Mouse (Mus musculus) ZHBTc4 (cell line): ENCODE measurements around the gene Ugcg.

ENCODE experiments used
- DNase-seq: peaks from one replicate; pipeline ENCODE4 v3.0.0-alpha.2; 2011; ENCODE audit warnings: low read depth, low spot score

Ugcg gene

GRCm38 (mm10) chr4:59189546-59190237 is 635 bp downstream of the Ugcg start:
- DNase-seq = peak; percentile 39

- no peak for DNase-seq
These were observed 1.8 kb downstream of the Ugcg start for GRCm38 (mm10) chr4:59190650-59191424.

GRCm38 (mm10) chr4:59194731-59195496 is 5.9 kb downstream of the Ugcg start:
- DNase-seq = no peak

- DNase-seq = no peak
These were observed 7.5 kb downstream of the Ugcg start for GRCm38 (mm10) chr4:59196346-59197077.

GRCm38 (mm10) chr4:59197078-59197424 is 8.0 kb downstream of the Ugcg start:
- DNase-seq = no peak

GRCm38 (mm10) chr4:59197462-59197861 is 8.4 kb downstream of the Ugcg start:
- DNase-seq = no peak

- peak; percentile 75 for DNase-seq
These were observed 10.3 kb downstream of the Ugcg start for GRCm38 (mm10) chr4:59199341-59199740.

GRCm38 (mm10) chr4:59199805-59200204 is 10.7 kb downstream of the Ugcg start:
- DNase-seq = no peak

- no peak for DNase-seq
These were observed 11.6 kb downstream of the Ugcg start for GRCm38 (mm10) chr4:59200636-59201035.

- no peak for DNase-seq
These were observed 15.6 kb downstream of the Ugcg start for GRCm38 (mm10) chr4:59204616-59205015.

GRCm38 (mm10) chr4:59205758-59206340 is 16.8 kb downstream of the Ugcg start:
- DNase-seq = no peak

GRCm38 (mm10) chr4:59206600-59206999 is 17.5 kb downstream of the Ugcg start:
- DNase-seq = no peak

GRCm38 (mm10) chr4:59208607-59209006 is 19.6 kb downstream of the Ugcg start:
- no peak for DNase-seq

GRCm38 (mm10) chr4:59211181-59211580 is 22.1 kb downstream of the Ugcg start:
- DNase-seq = no peak

GRCm38 (mm10) chr4:59213833-59214232 is 24.8 kb downstream of the Ugcg start:
- DNase-seq = no peak

GRCm38 (mm10) chr4:59214695-59215094 is 25.6 kb downstream of the Ugcg start:
- DNase-seq = no peak

- peak; percentile 26 for DNase-seq
These were observed 26.5 kb downstream of the Ugcg start for GRCm38 (mm10) chr4:59215585-59215984.

GRCm38 (mm10) chr4:59217101-59217500 is 28.0 kb downstream of the Ugcg start:
- DNase-seq = no peak

- DNase-seq = no peak
These were observed 29.1 kb downstream of the Ugcg start for GRCm38 (mm10) chr4:59218154-59218553.

GRCm38 (mm10) chr4:59222226-59222625 is 33.2 kb downstream of the Ugcg start:
- no peak for DNase-seq

- DNase-seq = no peak
These were observed 34.1 kb downstream of the Ugcg start for GRCm38 (mm10) chr4:59223055-59223615.
